In the genomic region with DNA sequence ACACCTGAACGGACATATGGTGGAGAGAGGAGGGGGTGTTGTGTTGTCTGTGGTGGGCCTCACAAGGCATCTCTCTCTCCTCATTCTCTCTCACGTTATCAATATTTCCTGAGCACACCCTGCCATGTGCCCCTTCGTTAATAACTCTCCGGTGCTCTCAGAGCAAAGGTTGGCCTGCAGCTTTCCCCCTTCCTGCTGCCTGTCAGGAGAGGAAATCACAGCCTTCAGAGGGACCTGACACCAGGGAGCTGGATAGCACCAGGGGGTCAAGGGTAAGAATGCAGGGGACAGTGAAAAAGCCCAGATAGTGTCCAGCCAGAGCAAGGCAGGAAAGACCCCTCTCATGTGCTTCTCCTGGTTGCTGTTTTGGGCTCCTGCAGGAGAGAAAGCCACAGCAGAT, we compare ENCODE assay signal across 16 mouse cellular contexts.
DNase-seq lines count a peak whose midpoint lies in the region; ATAC-seq lines count a peak whose summit lies in the region.
"Had no signal": no experiment of that assay in that cellular context is flagged by ENCODE, and none has a peak within 500 bp of the region (broad histone marks: within the 10 kb centered on the region; RNA-seq: fewer than 3 reads in every experiment).

No protein-coding gene starts in this region.

- H3K9ac ChIP-seq in forebrain, embryonic 11.5 days (ENCODE audit: low read length) = peak overlapping the region; percentile 7; the same call in 1 of the 2 replicates
- H3K9ac ChIP-seq in forebrain, embryonic 16.5 days (replicated peaks; ENCODE audit: low read depth, low read length) = no peak overlapping the region
- H3K9ac ChIP-seq in midbrain, embryonic 11.5 days (ENCODE audit: low read length) = no peak overlapping the region
- 0 out of 2 replicates have a peak overlapping the region, but pooled peaks have one; percentile 16 for H3K9ac ChIP-seq in forebrain, embryonic 13.5 days
- peak overlapping the region; percentile 48; the same call in 1 of the 2 replicates for H3K9ac ChIP-seq in intestine, embryonic 16.5 days (ENCODE audit: low read depth, low read length)
- H3K9ac ChIP-seq: embryonic facial prominence, embryonic 15.5 days; stomach, embryonic 15.5 days had no signal

- H3K4me2 ChIP-seq in forebrain, embryonic 11.5 days (ENCODE audit: low read depth, low read length, severe bottlenecking) = no peak overlapping the region
- H3K4me2 ChIP-seq in forebrain, embryonic 16.5 days (ENCODE audit: low read length) = no peak overlapping the region
- H3K4me2 ChIP-seq in midbrain, embryonic 11.5 days = no peak overlapping the region
- no peak overlapping the region for H3K4me2 ChIP-seq in forebrain, embryonic 13.5 days
- H3K4me2 ChIP-seq in intestine, embryonic 16.5 days (ENCODE audit: low read depth, low read length) = no peak overlapping the region
- H3K4me2 ChIP-seq: embryonic facial prominence, embryonic 15.5 days; stomach, embryonic 15.5 days had no signal

- peak overlapping the region; percentile 47; the same call in 1 of the 2 replicates for H3K27ac ChIP-seq in forebrain, embryonic 11.5 days (ENCODE audit: low read depth, low read length)
- H3K27ac ChIP-seq in forebrain, embryonic 16.5 days (ENCODE audit: low read length) = no peak overlapping the region
- 0 out of 2 replicates have a peak overlapping the region, but pooled peaks have one; percentile 38 for H3K27ac ChIP-seq in midbrain, embryonic 10.5 days (replicated peaks)
- H3K27ac ChIP-seq in midbrain, embryonic 11.5 days (ENCODE audit: low read depth, low read length) = no peak overlapping the region
- peak overlapping the region; percentile 54; the same call in 1 of the 2 replicates for H3K27ac ChIP-seq in forebrain, embryonic 13.5 days
- H3K27ac ChIP-seq in intestine, embryonic 16.5 days (ENCODE audit: low read length) = peak overlapping the region; percentile 67
- H3K27ac ChIP-seq: embryonic facial prominence, embryonic 15.5 days; heart, adult 2 months; stomach, embryonic 15.5 days had no signal

- no peak overlapping the region for H3K4me3 ChIP-seq in forebrain, embryonic 11.5 days (ENCODE audit: low read depth, low read length)
- no peak overlapping the region for H3K4me3 ChIP-seq in forebrain, embryonic 16.5 days (replicated peaks; ENCODE audit: low read length)
- no peak overlapping the region for H3K4me3 ChIP-seq in midbrain, embryonic 10.5 days
- no peak overlapping the region for H3K4me3 ChIP-seq in midbrain, embryonic 11.5 days (ENCODE audit: low read depth, low read length)
- H3K4me3 ChIP-seq in forebrain, embryonic 13.5 days = no peak overlapping the region
- H3K4me3 ChIP-seq in intestine, embryonic 16.5 days (ENCODE audit: low read length) = no peak overlapping the region
- H3K4me3 ChIP-seq: embryonic facial prominence, embryonic 15.5 days; heart, adult 2 months; stomach, embryonic 15.5 days had no signal

- no peaks in the 10 kb centered on the region for H3K36me3 ChIP-seq in forebrain, embryonic 11.5 days (ENCODE audit: control insufficient read depth, insufficient read depth, low read length)
- no peaks in the 10 kb centered on the region for H3K36me3 ChIP-seq in forebrain, embryonic 16.5 days (ENCODE audit: control insufficient read depth, insufficient read depth)
- no peaks in the 10 kb centered on the region for H3K36me3 ChIP-seq in midbrain, embryonic 10.5 days
- H3K36me3 ChIP-seq in midbrain, embryonic 11.5 days (ENCODE audit: control insufficient read depth, insufficient read depth, low read length) = no peaks in the 10 kb centered on the region
- no peaks in the 10 kb centered on the region for H3K36me3 ChIP-seq in forebrain, embryonic 13.5 days (ENCODE audit: poor library complexity, severe bottlenecking)
- H3K36me3 ChIP-seq in intestine, embryonic 16.5 days (ENCODE audit: control insufficient read depth, insufficient read depth, low read length) = no peaks in the 10 kb centered on the region
- H3K36me3 ChIP-seq: embryonic facial prominence, embryonic 15.5 days; stomach, embryonic 15.5 days had no signal

- no peaks in the 10 kb centered on the region for H3K27me3 ChIP-seq in forebrain, embryonic 11.5 days (ENCODE audit: control insufficient read depth, insufficient read depth, low read length)
- H3K27me3 ChIP-seq in forebrain, embryonic 16.5 days (replicated peaks; ENCODE audit: control insufficient read depth, insufficient read depth, low read length) = no peaks in the 10 kb centered on the region; the same call in 1 of the 2 replicates
- H3K27me3 ChIP-seq in midbrain, embryonic 10.5 days (ENCODE audit: low read depth, poor library complexity, severe bottlenecking) = peaks cover 17% of the 10 kb centered on the region
- no peaks in the 10 kb centered on the region for H3K27me3 ChIP-seq in midbrain, embryonic 11.5 days (ENCODE audit: control insufficient read depth, insufficient read depth, low read length)
- H3K27me3 ChIP-seq in forebrain, embryonic 13.5 days = 0 out of 2 replicates have a peak, but pooled peaks cover 5% of the 10 kb centered on the region
- H3K27me3 ChIP-seq in intestine, embryonic 16.5 days (replicated peaks; ENCODE audit: control insufficient read depth, insufficient read depth, low read length) = no peaks in the 10 kb centered on the region
- H3K27me3 ChIP-seq: CH12.LX; stomach, embryonic 15.5 days had no signal

- no peaks in the 10 kb centered on the region for H3K9me3 ChIP-seq in forebrain, embryonic 11.5 days (ENCODE audit: control insufficient read depth, low read length)
- H3K9me3 ChIP-seq in forebrain, embryonic 16.5 days (ENCODE audit: control insufficient read depth, low read length) = no peaks in the 10 kb centered on the region
- no peaks in the 10 kb centered on the region for H3K9me3 ChIP-seq in midbrain, embryonic 10.5 days (replicated peaks)
- H3K9me3 ChIP-seq in midbrain, embryonic 11.5 days (ENCODE audit: control insufficient read depth, low read length) = no peaks in the 10 kb centered on the region
- H3K9me3 ChIP-seq in forebrain, embryonic 13.5 days (replicated peaks) = no peaks in the 10 kb centered on the region
- no peaks in the 10 kb centered on the region for H3K9me3 ChIP-seq in intestine, embryonic 16.5 days (ENCODE audit: control insufficient read depth, low read length)
- H3K9me3 ChIP-seq: embryonic facial prominence, embryonic 15.5 days; stomach, embryonic 15.5 days had no signal

- DNase-seq in forebrain, embryonic 11.5 days (ENCODE audit: low spot score) = no peak
- DNase-seq in midbrain, embryonic 10.5 days (ENCODE audit: low spot score) = no peak
- no peak for DNase-seq in midbrain, embryonic 11.5 days (ENCODE audit: low spot score, missing footprints)
- no peak for DNase-seq in ovary, postnatal 14 days (ENCODE audit: low spot score)
- no peak for DNase-seq in cerebellum, postnatal 36 days
- DNase-seq: heart, adult 2 months; kidney, postnatal 36 days; layer of hippocampus, adult 9-11 months; lung, adult 18-20 months; thymus, adult 2 months had no signal

- WGBS in forebrain, embryonic 11.5 days = 55% methylated on average over 4 of the region's 4 CpGs
- WGBS in forebrain, embryonic 16.5 days = 57% methylated on average over 4 of the region's 4 CpGs
- 54% methylated on average over 4 of the region's 4 CpGs for WGBS in midbrain, embryonic 10.5 days
- 62% methylated on average over 4 of the region's 4 CpGs for whole genome bisulfite sequencing in midbrain, embryonic 11.5 days
- WGBS in forebrain, embryonic 13.5 days = 45% methylated on average over 4 of the region's 4 CpGs
- 40% methylated on average over 4 of the region's 4 CpGs for WGBS in intestine, embryonic 16.5 days

- peaks cover 9% of the 10 kb centered on the region for H3K4me1 ChIP-seq in forebrain, embryonic 11.5 days (replicated peaks; ENCODE audit: control insufficient read depth, insufficient read depth, low read length)
- peaks cover 45% of the 10 kb centered on the region for H3K4me1 ChIP-seq in forebrain, embryonic 16.5 days (replicated peaks; ENCODE audit: control insufficient read depth, insufficient read depth, low read length)
- H3K4me1 ChIP-seq in midbrain, embryonic 10.5 days = peaks cover 59% of the 10 kb centered on the region
- H3K4me1 ChIP-seq in midbrain, embryonic 11.5 days (ENCODE audit: control insufficient read depth, insufficient read depth, low read length) = peaks cover 40% of the 10 kb centered on the region
- H3K4me1 ChIP-seq in forebrain, embryonic 13.5 days = peaks cover 62% of the 10 kb centered on the region
- H3K4me1 ChIP-seq in intestine, embryonic 16.5 days (ENCODE audit: control insufficient read depth, insufficient read depth, low read length) = peaks cover 26% of the 10 kb centered on the region

- no peak for ATAC-seq in forebrain, embryonic 11.5 days (replicated peaks; ENCODE audit: low FRiP score)
- no peak for ATAC-seq in forebrain, embryonic 16.5 days
- no peak for ATAC-seq in midbrain, embryonic 11.5 days (ENCODE audit: low FRiP score)
- ATAC-seq in forebrain, embryonic 13.5 days = no peak
- peak; percentile 68 for ATAC-seq in intestine, embryonic 16.5 days

Comparison
In these comparisons a context has a peak if more than half of its experiments do, and no peak if none do; other contexts are left out.
1. H3K27ac ChIP-seq: peak in forebrain, embryonic 11.5 days (single experiment), midbrain, embryonic 10.5 days (single experiment), forebrain, embryonic 13.5 days (single experiment) and intestine, embryonic 16.5 days (single experiment); none in forebrain, embryonic 16.5 days (single experiment) and midbrain, embryonic 11.5 days (single experiment).
2. H3K9ac ChIP-seq: peak in forebrain, embryonic 11.5 days (single experiment), forebrain, embryonic 13.5 days (single experiment) and intestine, embryonic 16.5 days (single experiment); none in forebrain, embryonic 16.5 days (single experiment) and midbrain, embryonic 11.5 days (single experiment).